Mouse (Mus musculus) liver, postnatal 0 days (tissue): ENCODE results near the gene Gm3435.
"Not testable (repeated sequence)": the region's sequence is repeated elsewhere in the genome, so short reads cannot be mapped to it uniquely, and the experiment has no call there.

Experiments
- CTCF ChIP-seq: sonication (generic); IDR thresholded peaks from 2 replicates; pipeline ENCODE4 v1.5.1; 2016; ENCODE audit warnings: antibody characterized with exemption, low read depth
- EP300 ChIP-seq: IDR thresholded peaks from 2 replicates; pipeline ENCODE4 v1.6.1; 2016; ENCODE audit warnings: antibody characterized with exemption, low read depth, mild to moderate bottlenecking

DNA sequence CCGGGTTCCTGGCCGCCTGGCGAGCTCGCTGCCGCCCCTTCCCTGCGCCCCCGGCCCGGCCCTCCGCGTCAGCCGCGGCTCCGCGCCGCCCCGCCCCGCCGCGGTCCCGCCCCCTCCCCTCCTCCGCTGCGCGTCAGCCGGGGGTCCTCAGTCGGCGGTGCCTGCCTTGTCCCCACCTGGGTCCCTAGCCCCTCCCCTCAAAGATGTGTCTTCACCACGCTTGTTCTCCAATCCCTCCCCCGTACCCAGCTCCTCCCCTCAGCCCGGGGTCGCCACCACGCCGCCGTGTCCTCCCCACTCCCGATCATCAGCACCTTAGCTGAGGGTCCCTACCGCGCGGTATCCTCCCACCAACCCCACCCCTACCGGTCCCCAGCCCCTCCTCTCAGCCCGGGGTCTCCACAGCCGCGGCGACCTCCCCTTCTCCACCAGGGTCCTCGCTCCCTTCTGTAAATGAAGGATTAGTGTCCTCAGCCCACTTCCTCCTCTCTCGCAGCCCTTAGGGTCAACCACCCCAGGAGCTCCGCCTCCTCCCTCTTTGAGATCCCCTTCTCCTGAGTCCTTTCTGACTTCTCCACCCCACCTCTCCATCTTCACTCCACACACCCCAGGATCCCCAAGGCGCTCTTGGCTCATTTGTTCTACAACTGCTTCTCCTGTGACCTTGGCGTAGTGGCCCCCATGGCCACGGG lies 14.7 kb downstream of the Gm3435 start:
- TF ChIP-seq CTCF, EP300: not testable (repeated sequence)
